Mouse (Mus musculus) intestine, postnatal 0 days (tissue): ENCODE data around the gene Gsk3a. TPM values are rescaled to one million over a fixed set of nuclear protein-coding genes. Genes with fewer than 3 reads are reported as not detected.
A peak's percentile ranks its signal among the peaks of the same experiment; 100 is the strongest.

Experiments
- ATAC-seq: fragments of 200-750 bp; cut with Nextera tagmentation; 2 replicates; pipeline ENCODE4 v1.8.0; 2017; ENCODE audit warnings: mild to moderate bottlenecking, moderate TSS enrichment, moderate library complexity
- H3K27ac ChIP-seq: fragments of 300-500 bp; sonication (generic); 2 replicates; pipeline ENCODE4 v1.5.1; 2014; ENCODE audit warnings: mild to moderate bottlenecking, low read depth, low read length, moderate library complexity
- H3K27me3 ChIP-seq: fragments of 300-500 bp; sonication (generic); replicated peaks from 2 replicates; pipeline ENCODE4 v1.6.1; 2014; ENCODE audit warnings: low read length, mixed read lengths; ENCODE audit not compliant: control insufficient read depth, insufficient read depth
- H3K36me3 ChIP-seq: fragments of 300-500 bp; sonication (generic); 2 replicates; pipeline ENCODE4 v1.6.1; 2014; ENCODE audit warnings: mild to moderate bottlenecking, moderate library complexity; ENCODE audit not compliant: control insufficient read depth, insufficient read depth
- H3K4me1 ChIP-seq: fragments of 300-500 bp; sonication (generic); replicated peaks from 2 replicates; pipeline ENCODE4 v1.6.1; 2014; ENCODE audit warnings: antibody characterized with exemption, low read length, mixed read lengths; ENCODE audit not compliant: control insufficient read depth, insufficient read depth
- H3K4me2 ChIP-seq: fragments of 300-500 bp; sonication (generic); replicated peaks from 2 replicates; pipeline ENCODE4 v1.6.1; 2014; ENCODE audit warnings: low read depth, mild to moderate bottlenecking, moderate library complexity
- H3K4me3 ChIP-seq: fragments of 300-500 bp; sonication (generic); 2 replicates; pipeline ENCODE4 v1.5.1; 2014; ENCODE audit warnings: low read depth, low read length
- H3K9ac ChIP-seq: fragments of 300-500 bp; sonication (generic); 2 replicates; pipeline ENCODE4 v1.6.1; 2014; ENCODE audit warnings: mild to moderate bottlenecking, low read depth, low read length
- H3K9me3 ChIP-seq: fragments of 300-500 bp; sonication (generic); 2 replicates; pipeline ENCODE4 v1.6.1; 2016; ENCODE audit warnings: mixed run types; ENCODE audit not compliant: control insufficient read depth
- CTCF ChIP-seq: sonication (generic); IDR thresholded peaks from 2 replicates; pipeline ENCODE4 v1.5.1; 2016; ENCODE audit warnings: low read depth, mild to moderate bottlenecking, control low read depth, antibody characterized with exemption, moderate library complexity
- WGBS: fragments of 180-500 bp; shearing (Covaris S2); extraction: QIAGEN DNeasy Blood & Tissue Kit; methylation state at CpG from one replicate; pipeline ENCODE4 v1.1.7; 2014; 5-methylcytosine and 5-hydroxymethylcytosine counted together
- polyA plus RNA-seq: library from polyadenylated mRNA; unstranded; fragments of >200 nt; fragmentation: Nextera tagmentation; extraction: Ambion mirVana; gene quantifications from 2 replicates; pipeline ENCODE4 v1.2.1, GENCODE M21; 2015

The Gsk3a gene
- 8.8 and 9.7 TPM in 2 replicates for polyA plus RNA-seq

DNA sequence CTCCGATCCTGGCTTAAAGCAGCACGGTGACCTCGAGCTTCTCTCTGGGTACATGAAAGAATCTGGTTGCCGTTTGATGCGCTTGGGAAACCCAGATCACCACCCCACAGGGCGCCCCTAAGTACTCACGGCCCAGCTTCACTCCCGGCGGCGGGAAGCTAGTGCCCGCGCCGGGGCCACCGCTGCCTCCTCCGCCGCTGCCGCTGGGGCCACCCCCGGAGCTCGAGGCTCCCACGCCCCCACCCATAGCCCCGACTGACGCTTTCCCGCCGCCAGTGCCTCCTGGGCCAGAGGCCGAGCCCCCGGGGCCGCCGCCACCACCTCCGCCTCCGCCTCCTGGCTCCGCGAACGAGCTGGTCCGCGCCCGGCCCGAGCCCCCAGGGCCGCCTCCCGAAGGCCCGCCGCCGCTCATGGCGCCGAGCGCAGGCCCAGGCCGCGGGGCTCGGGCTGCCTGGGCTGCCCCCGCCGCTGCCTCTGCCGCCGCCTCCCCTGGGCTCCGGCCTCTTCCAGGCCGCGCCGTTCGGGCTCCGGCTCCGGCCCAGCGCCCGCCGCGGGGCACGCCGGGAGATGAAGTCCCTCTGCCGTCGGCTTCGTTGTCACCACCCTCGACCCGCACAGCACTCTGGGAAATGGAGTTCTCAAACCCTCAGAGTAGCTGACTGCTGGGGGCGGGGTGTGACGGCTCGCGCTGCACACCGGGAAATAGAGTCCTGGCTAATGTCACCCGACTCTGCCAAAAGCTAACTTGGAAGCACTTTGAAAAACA lies at the start of gene Gsk3a:
TSS of gene Gsk3a (minus strand) at position 603 of the 766 bp plus-strand sequence.
- Histone ChIP-seq H3K9ac (peak within 1 kb of the TSS; percentile 96), H3K4me3 (peak within 1 kb of the TSS; percentile 94), H3K27me3 (no peaks in the 10 kb centered on the region), H3K27ac (peak within 1 kb of the TSS; percentile 89), H3K9me3 (no peaks in the 10 kb centered on the region), H3K4me1 (no peaks in the 10 kb centered on the region), H3K4me2 (peak within 1 kb of the TSS; percentile 71), H3K36me3 (peaks cover 19% of the 10 kb centered on the region)
- ATAC-seq: peak; percentile 84
- under 1% methylated on average over 60 of the region's 76 CpGs for WGBS
- no peak for TF ChIP-seq CTCF

DNA sequence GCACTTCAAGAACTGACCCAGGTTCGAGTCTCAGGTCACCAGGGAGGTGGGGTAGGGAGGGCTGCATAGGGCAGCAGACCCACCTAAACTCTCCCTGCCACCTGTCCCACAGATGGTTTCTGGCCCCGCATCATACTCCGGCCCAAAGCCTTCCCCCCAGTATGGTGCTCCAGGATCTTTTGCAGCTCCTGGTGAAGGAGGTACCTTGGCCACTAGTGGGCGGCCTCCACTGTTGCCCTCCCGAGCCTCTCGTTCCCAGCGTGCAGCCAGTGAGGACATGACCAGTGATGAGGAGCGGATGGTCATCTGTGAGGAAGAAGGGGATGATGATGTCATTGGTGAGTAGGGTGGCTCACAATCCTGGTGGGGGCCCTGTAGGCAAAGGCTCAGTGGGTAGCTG lies 49.3 kb upstream of the Gsk3a start:
- no peaks in the 10 kb centered on the region for H3K27me3 ChIP-seq
- H3K27ac ChIP-seq: no peak overlapping the region
- H3K9ac ChIP-seq: no peak overlapping the region
- no peak for ATAC-seq
- H3K4me1 ChIP-seq: 0 out of 2 replicates have a peak, but pooled peaks cover 3% of the 10 kb centered on the region
- WGBS: 84% methylated on average over 8 of the region's 8 CpGs
- H3K4me2 ChIP-seq: no peak overlapping the region
- H3K4me3 ChIP-seq: no peak overlapping the region
- no peaks in the 10 kb centered on the region for H3K9me3 ChIP-seq
- H3K36me3 ChIP-seq: peaks cover 73% of the 10 kb centered on the region
- TF ChIP-seq CTCF: peak; percentile 46

DNA sequence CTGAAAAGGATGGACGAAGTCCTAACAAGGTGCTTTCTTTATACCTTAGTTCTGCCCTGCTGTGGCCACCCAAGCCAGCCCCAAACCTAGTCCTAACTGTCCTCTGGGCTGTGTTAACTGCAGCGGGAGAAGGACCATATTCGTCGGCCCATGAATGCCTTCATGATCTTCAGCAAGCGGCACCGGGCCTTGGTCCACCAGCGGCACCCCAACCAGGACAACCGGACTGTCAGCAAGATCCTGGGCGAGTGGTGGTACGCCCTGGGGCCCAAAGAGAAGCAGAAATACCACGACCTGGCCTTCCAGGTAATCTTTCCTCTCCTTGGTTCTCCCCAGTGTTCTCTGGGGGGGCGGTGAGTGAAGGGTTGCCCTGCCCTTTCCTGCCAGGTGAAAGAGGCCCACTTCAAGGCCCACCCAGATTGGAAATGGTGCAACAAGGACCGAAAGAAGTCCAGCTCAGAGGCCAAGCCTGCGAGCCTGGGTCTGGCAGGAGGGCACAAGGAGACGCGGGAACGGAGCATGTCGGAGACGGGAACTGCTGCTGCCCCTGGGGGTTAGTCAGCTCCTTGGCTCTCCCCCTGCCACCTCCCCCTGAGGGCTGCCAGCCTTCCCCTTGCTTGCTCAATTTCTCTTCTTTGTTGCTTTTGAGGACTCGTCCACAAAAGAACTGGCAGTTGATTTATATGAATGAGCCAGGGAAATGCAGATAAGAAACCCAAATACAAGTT lies 48.0 kb upstream of the Gsk3a start:
- 93% methylated on average over 20 of the region's 20 CpGs for WGBS
- ATAC-seq: no peak
- no peak overlapping the region for H3K4me3 ChIP-seq
- peak overlapping the region; percentile 0; the same call in 1 of the 2 replicates for H3K27ac ChIP-seq
- peaks cover 61% of the 10 kb centered on the region for H3K36me3 ChIP-seq
- no peak overlapping the region for H3K4me2 ChIP-seq
- H3K27me3 ChIP-seq: no peaks in the 10 kb centered on the region
- no peak for TF ChIP-seq CTCF
- no peak overlapping the region for H3K9ac ChIP-seq
- H3K4me1 ChIP-seq: peaks cover 12% of the 10 kb centered on the region; the same call in 1 of the 2 replicates
- H3K9me3 ChIP-seq: no peaks in the 10 kb centered on the region

DNA sequence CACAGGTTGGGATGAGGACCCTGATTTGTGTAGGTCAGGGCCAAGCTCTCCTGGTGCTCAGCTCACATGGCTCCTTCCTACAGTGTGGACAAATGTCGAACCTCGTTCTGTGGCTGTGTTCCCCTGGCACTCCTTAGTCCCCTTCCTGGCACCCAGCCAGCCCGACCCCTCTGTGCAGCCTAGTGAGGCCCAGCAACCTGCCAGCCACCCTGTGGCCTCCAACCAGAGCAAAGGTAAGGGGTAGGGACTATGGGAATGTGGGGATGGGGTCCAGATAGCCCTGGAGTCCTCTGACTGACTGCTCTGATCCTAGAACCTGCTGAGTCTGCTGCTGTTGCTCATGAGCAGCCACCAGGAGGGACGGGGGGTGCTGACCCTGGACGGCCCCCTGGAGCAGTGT lies 47.1 kb upstream of the Gsk3a start:
- 0 out of 2 replicates have a peak overlapping the region, but pooled peaks have one; percentile 1 for H3K4me2 ChIP-seq
- no peak overlapping the region for H3K4me3 ChIP-seq
- no peak overlapping the region for H3K9ac ChIP-seq
- H3K36me3 ChIP-seq: peaks cover 52% of the 10 kb centered on the region
- H3K27ac ChIP-seq: 0 out of 2 replicates have a peak overlapping the region, but pooled peaks have one; percentile 0
- no peaks in the 10 kb centered on the region for H3K9me3 ChIP-seq
- ATAC-seq: no peak
- no peak for TF ChIP-seq CTCF
- peaks cover 20% of the 10 kb centered on the region; the same call in 1 of the 2 replicates for H3K4me1 ChIP-seq
- WGBS: 52% methylated on average over 5 of the region's 5 CpGs
- no peaks in the 10 kb centered on the region for H3K27me3 ChIP-seq

DNA sequence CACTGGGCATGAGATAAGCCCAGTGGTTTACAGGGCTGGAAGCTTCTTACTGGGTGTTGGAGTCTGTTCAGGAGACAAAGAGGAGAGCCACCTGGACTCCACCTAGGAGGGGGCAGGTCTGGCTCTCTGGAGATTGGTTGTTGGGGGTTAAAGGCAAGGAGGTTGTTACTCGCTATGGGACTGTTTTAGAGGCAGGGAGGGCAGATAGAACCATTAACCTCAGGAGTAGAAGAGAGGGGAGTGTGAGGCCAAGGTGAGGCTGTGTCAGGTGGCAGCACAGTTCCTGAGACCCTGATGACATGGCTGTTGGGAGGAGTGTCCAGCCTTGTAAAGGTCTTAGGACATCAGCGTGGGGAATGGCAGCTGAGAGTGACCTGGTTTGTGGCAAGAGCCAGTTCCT lies 46.5 kb upstream of the Gsk3a start:
- peaks cover 46% of the 10 kb centered on the region for H3K36me3 ChIP-seq
- H3K27me3 ChIP-seq: no peaks in the 10 kb centered on the region
- H3K9me3 ChIP-seq: no peaks in the 10 kb centered on the region
- peak overlapping the region; percentile 96 for H3K4me2 ChIP-seq
- no peak overlapping the region for H3K4me3 ChIP-seq
- no peak for ATAC-seq
- H3K9ac ChIP-seq: no peak overlapping the region
- 57% methylated on average over 2 of the region's 2 CpGs for WGBS
- H3K27ac ChIP-seq: no peak overlapping the region; the same call in 1 of the 2 replicates
- no peak for TF ChIP-seq CTCF
- peaks cover 23% of the 10 kb centered on the region; the same call in 1 of the 2 replicates for H3K4me1 ChIP-seq

DNA sequence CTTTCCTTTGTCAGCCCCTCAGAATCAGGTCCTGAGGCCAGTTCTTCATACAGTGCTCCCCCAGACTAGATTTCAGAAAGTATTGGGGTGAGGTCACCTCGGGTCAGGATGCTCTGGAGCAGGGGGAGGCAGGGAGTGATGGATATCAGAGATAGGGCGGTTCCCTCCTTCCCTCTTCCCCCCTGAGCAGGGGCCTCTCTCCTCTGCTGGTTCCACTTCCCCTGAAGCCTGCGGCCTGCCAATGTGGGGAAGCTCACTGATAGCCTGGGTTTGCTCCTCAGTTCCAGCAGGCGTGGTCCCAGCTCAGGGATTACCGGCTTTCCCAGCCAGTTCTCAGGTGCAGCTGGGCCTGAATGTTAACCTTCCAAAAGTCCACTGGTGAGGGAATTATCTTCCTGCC lies 46.0 kb upstream of the Gsk3a start:
- 13% methylated on average over 5 of the region's 5 CpGs for WGBS
- H3K4me3 ChIP-seq: peak overlapping the region; percentile 60
- 0 out of 2 replicates have a peak overlapping the region, but pooled peaks have one; percentile 62 for H3K9ac ChIP-seq
- no peak overlapping the region; the same call in 1 of the 2 replicates for H3K27ac ChIP-seq
- peaks cover 23% of the 10 kb centered on the region; the same call in 1 of the 2 replicates for H3K4me1 ChIP-seq
- no peak for TF ChIP-seq CTCF
- peaks cover 40% of the 10 kb centered on the region for H3K36me3 ChIP-seq
- no peaks in the 10 kb centered on the region for H3K9me3 ChIP-seq
- H3K4me2 ChIP-seq: peak overlapping the region; percentile 96
- no peak for ATAC-seq
- no peaks in the 10 kb centered on the region for H3K27me3 ChIP-seq
